Mouse (Mus musculus): ENCODE data around the gene Akap13.

The Akap13 gene

DNA sequence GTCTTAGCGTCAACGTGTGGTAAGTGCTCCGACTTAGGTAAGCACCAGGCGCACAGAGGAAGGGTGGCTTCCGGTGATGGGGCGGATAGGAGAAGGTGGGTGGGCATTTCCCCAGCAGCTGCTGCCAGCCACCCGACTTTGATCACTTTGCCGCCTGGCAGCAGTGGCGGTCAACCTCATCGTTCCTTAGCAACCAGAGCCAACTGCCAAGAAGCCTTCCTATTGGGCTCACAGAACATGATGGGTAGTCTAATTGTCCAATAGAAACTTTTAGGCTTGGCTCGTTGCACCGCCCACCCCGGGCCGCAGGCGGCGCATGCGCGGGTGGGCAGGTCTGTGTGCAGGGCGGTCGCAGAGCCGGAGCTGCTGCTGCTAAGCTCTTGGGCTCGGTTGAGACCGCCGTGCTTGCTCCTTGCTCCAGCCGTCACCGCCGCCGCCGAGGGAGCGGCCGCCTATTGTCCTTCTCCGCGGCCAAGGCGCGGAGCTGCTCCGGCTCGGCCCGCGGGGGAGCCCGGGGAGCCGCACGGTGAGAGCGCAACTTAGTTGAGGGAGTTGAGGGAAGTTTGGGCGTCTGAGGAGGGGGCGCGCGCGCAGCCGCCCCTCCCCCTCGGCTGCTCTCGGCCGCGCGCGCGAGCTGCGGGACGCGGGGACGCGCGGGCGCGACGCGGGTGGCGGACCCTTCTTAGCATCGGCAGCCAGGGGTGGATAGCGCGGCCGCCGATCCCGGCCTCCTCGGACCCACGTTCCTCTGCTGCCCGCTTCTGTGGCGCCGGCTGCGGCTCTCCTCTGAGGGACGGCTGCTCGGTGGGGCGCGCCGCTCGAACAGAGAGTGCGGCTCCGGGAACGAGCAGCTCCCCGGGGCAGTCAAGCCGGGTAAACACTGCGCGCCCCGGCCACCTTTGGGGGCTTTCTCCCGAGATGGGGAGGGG is at the start of gene Akap13:
TSS of gene Akap13 (plus strand) at position 312 of the 929 bp plus-strand sequence.
- DNase-seq: peak; percentile 100

DNA sequence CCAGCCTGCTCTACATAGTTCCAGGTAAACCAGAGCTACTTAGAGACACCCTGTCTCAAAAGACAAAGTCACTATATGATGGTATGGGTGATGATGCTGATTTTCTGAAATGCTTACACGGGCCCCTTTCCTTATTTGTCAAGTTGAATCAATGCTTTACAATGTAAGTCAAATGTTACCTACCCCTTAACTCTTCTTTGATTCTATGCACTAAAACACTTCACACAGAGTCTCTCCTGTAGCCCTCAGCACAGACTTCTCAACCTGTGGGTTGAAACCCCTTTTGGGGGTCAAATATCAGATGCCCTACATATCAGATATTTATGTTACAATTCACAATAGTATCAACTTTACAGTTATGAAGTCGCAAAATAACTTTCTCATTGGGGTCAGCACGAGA is 44.7 kb upstream of the Akap13 start:
- peak; percentile 53 for DNase-seq

DNA sequence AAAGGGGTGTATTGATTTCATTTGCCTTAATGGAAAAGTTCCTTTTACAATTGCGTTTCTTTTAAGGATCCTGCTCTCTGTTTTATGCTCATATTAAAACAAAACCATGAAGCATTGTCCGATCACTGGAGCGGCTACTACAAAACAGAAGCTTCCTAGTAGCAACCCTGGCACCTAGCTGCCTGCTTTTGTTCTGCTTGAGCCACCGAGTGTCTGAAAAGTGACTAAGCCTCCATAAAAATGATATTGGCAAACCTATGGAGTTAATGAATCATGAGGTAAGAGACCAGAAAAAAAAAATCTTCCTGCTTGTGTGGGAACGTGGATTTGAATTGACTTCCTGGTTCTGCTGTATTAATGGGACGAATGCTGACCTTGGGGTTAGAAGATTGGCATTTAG is 44.1 kb upstream of the Akap13 start:
- DNase-seq: peak; percentile 76

DNA sequence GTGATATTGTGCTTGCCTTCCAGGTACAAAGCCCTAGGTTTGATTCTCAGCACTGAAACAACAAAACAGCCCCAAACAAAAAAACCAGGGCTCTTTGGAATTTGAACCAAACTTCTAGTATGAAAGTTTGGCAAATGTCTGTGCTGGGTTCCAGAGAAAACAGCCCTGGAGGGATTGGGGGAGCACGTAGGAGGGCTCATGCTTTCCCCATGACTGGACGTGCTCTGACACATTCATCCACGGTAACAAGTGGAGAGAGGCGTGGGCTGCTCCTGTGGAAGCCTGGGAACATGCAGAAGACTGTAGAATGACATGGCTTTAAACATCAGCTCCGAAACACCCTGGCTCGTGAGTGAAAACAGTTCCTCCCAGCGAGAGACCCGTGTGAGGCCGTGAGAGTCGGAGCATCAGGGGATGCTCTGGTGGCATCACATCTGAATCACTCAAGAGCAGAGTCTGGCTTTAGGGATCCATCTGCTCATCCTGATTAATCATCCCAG is 43.3 kb upstream of the Akap13 start:
- peak; percentile 93 for DNase-seq

DNA sequence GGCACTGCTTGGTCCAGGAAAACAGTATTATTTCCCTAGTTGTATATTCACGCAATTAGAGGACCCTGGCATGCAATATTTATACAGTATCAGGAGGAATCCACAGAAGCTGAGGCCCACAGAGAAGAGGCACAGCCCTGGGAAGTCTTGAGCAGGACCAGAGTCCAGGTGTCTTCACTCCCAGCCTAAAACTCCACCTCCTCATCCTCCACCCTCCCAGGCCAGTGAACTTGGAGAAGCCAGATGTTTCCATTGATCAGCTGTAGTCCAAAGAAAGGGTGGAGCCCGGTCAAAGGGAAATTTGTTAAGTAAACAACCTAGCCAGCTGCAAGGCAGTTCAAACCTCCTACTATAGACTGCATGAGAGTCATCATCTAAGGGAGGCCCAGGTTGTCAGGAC is 42.8 kb upstream of the Akap13 start:
- DNase-seq: peak; percentile 95

DNA sequence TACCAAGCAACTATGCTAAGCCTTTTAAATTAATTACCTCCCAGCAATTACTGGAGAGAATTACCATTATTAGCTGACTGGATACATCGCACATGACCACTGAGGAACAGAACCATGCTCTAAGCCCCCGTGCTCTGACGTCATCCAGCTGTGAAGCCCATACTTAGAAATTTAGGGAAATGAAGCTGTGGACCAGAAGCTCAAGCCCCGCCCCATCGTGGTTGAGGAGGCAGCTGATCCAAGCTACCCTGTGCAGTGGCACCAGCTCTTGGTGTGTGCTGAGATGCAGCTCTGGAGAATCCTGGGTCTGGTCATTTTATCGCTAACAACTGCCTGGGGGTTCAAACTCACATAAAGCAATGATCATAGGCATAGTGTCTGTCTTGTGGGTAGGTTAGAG is 41.4 kb upstream of the Akap13 start:
- DNase-seq: peak; percentile 91

DNA sequence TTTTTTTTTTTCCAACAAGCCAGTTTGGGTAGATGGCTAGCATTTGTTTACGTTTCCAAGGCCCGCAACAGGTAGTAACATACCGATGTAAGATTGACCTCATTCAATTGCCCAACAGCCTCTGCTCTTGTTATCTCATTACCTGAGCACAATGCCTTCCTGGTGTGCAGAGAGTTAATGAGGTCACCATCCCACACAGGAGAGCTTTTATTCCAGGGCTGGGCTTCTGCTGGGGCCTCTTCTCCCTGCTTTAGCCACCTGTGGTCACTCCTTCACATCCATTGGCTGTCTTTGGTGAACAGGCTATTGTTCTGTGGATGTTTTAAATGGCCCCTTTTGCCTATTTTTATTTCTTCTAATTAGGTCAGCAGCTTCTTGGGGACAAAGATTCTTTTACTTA is 41.0 kb upstream of the Akap13 start:
- peak; percentile 86 for DNase-seq

DNA sequence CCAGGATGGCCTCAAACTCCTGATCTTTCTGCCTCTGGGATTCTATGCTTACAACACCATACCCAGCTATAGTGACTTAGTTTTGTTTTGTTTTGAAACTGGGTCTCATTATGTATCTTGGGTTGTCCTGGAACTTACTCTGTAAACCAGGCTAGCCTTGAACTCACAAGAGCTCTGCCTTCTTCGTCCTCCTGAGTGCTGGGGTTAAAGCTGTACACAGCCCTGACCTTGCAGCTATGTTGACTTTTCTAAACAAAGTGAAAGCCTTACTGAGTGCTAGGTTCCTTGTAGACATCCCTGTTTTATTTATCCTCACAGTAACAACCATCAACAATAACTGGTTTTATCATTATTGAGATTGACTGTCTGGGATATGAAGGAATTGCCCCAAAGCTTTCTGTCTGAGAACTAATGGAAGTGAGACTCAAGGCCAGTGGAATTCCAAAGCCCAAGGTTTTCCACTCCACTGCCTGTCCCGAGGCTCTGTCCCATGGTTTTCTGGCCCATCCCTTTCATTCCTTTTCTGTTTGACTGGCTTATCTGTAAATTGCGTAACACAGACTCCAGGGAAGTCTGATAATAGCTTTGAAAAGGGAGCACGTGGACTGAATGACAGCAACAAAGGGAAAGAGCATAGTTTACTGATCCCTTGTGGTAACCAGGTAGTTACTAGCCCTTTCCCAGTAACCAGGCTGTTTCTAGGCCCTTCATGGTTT is 40.0 kb upstream of the Akap13 start:
- DNase-seq: peak; percentile 97

DNA sequence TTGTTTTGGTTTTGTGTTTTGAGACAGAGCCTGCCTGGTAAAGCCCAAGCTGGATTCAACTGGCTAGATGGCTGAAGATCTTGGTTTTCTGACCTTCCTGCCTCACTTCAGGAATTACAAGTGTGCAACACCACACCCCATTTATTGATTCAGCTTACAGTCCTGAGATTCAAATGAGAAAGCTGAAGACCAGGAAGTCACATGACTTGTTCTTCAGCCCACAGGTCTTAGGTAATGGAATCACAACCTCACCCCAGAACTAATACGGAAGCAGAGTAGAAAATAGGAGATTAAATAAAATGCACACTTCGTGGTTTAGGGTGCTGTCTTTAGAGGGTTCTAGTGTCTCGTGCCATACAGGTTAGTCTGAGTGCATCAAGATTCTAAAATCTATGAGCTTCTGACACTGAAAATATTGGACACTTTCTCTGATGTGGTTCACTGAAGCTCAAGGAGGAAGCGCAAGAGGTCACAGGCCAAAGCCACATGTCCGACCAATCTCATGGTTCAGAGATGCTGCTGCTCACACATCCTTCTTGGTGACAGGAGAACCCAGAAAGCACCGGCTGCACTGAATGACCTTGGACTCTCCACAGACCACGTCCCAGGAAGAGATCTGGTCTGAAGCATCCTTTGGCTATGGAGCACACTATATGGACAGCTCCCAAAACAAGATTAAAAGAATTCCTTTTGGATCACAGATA is 39.3 kb upstream of the Akap13 start:
- peak; percentile 87 for DNase-seq

DNA sequence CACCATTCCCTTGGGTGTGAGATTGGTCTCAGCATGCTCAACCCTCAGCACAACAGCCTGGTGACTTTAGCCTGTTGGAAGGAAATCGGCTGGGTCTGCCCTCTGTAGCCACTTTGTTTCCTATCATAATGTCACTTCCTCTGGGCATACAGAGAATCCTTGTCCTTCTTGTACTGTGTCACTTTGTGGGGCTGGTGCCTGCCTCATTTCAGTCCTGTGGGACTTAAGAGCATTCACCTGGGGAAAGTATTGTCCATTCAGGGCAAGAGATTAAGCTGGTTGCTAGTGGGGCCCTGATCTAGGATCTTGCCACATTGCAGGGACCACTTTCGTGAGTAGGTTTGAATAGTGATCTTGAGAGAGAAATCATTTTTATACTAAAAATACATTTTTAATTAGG is 34.4 kb upstream of the Akap13 start:
- DNase-seq: peak; percentile 61

DNA sequence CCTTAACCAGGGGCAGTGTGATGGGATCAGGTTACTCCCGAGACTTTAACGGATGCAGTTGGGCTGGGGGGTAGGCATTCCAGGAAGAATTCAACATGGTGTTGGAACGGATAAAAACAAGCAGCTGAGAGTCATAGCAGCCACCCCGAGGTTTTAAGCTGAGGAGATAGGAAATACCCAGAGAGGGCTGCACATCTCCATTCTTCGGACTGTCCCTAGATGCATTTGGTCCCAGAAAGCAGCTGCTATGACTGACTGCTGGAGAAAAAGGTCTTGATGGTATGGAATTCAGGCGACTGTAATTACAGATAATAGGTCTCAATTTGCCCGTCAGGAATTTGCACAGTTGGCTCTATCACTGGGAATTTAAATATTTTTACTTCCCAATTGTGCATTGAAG is 31.2 kb upstream of the Akap13 start:
- DNase-seq: no peak

DNA sequence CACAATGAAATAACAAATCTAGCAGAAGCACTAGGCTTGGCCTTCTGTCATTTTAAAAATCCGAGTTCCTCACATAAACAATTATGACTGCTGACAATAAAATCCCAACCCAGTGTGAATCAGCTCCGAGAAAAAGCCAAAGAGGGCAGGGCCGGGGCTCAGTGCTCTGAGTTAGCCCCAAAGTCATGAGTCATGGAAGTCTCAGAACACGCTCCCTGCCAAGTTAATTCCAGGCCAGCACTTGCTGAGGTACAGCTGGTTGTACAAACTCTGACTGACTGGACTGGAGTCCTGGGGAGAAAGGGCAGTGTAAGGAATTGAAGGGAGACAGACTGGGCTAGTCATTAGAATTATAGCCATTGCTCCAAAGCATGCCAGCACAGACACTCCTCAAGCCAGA is 28.0 kb upstream of the Akap13 start:
- peak; percentile 99 for DNase-seq

DNA sequence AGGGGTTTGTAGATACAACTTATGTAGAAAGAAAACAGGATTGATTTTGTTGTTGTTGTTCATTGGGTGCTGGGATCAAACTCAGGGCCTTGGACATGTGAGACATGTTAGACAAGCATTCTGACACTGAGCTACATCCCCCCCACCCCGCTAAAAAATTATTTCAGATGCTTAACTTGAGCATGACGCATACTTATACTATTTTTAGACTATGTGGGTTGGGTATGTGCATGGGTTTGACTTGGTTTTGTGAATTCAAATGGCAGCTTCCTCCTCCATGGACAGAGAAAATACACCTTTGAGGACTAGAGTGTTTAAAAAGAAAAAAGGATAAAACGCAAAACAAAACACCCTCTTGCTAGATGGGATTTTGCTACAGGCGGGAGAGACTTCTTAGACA is 26.4 kb upstream of the Akap13 start:
- no peak for DNase-seq

DNA sequence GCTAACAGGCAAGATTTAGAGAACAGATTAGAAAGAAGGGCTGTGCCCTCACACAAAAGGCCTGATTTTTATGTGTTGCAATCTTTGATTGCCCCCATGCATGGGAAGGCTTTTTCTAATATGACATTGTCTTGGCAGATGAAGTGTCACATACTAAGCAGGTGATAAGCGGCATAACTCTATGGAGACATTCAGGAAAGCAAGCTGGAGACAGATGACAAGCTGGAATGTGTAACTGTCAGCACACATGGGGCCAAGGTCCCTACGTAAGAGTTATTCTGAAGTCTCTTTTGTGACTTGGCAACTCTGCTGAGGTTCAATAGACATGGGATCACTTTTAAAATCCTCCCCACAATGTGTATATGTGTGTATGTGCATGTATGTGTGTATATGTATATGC is 24.8 kb upstream of the Akap13 start:
- peak; percentile 92 for DNase-seq

DNA sequence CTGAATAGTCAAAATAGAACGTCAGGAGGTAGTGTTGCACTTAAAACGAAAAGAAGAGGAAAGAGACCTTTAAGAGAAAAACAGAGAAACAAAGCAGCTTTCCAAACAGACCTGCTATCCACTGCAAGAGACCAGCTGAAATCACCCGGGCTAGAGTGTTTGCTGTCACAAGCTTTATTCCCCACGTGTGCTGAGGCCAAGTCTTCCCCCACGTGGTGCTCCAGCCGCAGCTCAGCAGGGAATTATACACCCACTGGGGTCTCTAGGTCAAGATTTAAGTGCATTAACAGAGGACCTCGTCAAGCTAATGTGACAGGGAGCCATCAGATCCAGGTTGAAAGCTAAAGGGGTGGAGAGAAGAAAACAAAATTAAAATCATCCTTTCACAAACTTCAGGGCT is 24.3 kb upstream of the Akap13 start:
- DNase-seq: peak; percentile 89

DNA sequence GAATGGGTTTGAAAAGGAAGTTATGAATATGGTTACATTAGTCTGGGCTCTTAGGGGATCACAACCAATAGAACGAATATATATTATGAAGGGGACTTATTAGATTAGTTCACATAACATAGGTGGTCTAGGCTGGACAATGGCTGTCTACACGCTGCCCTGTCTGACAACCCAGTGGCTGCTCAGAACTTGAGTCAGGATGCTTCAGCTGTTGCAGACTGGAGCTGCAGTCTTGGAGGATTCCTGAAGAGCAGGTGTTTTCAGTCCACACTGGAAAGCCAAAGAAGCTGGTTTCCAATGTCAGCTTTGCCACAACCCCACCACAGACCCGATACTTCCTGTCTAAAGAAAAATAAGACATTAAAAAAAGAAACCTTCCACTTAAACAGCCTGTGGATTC is 23.3 kb upstream of the Akap13 start:
- DNase-seq: no peak

DNA sequence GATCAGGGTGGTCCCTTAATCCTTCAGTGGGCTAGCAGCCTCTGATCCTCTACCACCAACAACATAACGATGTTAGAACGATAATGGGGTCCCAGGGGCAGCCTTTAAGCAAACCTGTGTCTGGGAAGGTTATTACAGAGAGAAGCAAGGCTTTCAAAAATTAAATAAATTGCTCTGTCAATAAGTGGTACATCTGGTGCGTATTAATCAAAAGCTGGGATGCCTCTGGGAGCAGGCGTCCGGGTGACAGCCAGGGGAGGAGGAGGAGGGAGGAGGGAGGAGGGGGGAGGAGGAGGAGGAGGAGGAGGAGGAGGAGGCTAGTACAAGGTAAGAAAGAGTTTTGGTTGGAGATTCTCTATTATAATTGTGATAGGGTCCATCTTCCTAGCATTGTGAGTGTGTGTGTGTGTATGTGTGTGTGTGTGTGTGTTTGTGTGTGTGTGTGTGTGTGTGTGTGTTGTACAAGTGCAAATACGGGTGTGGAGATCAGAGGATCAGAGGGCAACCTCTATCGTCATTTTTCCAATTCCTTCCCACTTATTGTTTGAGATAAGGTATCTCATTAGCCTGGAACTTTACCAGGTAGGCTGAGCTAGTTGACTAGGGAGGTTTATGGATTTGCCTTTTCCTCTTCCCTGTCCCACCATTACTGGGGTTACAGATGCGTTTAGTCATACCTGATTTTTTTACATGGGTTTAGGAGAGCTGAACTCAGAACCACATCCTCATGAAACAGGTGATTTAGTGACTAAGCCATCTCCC is 18.7 kb upstream of the Akap13 start:
- DNase-seq: no peak

DNA sequence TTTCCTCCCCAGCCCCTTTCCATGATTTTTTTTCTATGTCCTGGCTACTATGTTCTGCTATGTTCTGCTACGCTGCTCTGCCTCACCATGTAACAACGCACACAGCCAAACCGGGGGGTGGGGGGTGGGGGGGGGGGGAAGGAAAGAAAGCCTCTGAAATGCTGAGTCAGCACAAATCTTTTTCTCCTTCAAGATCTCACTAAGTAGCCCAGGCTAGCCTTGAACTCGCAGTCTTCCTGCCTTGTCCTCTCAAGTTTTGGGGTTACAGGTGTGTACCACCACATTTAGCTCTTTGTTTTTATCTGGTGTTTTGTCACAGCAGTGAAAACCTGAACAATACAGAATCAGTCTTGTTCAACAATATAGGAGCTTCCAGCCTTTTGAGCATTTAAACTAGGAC is 15.8 kb upstream of the Akap13 start:
- no peak for DNase-seq

DNA sequence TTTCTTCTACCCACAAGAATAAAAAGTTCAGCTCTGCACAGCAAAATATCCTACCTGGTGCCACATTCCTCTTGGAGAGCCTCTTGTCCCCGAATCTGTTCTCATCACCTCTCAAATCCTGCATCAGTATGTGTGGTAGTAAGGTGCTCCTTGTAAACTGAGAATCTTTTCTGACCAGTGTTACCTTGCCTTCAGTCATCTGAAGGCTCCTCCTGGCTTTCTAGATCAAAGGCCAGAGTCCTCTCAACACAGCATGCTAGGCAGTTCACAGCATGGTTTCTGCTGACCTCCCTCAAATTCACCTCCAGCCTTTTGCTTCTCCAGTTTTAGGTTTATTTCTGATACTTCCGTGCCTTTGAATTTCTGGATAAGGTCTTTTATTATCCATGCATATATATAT is 15.1 kb upstream of the Akap13 start:
- peak; percentile 39 for DNase-seq

DNA sequence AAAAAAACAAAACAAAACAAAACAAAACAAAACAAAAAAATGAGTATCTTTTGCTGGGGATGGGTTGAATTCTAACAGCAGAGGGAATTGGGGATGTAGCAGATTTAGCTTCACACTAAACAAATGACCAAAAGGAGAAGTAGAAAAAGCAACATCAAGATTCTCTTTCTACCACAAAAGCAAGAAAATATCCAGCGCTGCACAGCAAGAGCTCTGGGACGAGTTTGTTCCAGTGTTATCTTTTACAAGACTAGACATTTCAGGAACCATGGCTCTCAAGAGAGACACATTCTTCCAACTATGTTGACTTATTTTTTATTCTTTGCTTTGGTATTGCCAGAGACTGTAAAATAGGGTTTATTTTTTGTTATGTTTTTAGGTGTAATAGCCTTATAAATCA is 13.4 kb upstream of the Akap13 start:
- DNase-seq: no peak

DNA sequence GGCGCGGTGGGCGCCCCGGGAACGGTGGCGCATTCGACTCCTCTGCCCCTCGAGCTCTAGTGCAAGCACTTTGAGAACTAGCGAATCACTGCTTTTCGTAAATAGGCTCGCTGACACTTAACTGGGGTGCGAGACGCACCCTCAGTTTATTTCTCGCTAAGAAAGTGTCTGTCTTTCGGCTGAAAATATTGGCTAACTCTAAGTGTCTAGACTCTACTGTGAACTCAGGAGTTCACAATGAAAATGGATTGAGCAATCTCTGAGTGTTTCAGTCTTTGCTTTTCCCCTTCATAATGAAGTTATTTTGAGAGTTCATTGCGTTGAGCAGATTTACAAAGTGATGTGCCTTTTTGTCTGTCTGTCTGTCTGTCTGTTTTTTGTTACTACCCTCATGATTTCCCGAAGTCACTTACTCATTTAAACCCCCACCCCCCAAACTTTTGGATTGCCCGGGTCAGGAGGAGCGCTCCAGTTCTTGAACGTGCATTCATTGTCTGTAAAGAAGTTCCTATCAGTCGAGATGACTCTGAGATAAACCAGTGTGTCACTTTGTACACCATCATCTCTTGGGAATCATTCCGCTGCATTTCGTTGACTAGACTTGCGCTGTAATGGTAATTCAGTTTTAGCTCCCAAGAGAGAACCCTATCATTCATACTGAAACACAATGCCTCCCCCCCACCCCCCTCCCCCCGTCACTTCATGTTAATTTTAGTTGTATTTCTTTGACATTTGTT is 986 bp downstream of the Akap13 start:
- no peak for DNase-seq

DNA sequence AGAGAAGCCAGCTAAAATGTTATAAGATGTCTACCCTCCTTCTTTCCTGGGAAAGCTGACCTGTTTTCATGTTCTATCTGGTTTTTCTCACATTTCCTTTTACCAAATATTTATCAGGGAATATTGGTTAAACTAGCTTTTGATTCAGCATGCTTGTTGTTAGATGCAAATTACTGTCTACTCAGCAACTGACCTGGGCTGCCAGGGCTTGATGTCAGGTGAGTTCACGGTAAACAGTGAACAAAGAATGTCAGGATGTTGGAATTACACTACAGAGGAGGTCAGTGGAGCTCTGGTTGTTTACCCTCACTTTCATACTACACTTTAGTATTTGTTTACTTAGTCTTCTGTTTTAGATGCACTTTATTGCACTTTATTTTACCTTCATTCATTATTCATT is 5.0 kb downstream of the Akap13 start:
- no peak for DNase-seq
